Mouse (Mus musculus): ENCODE results near the gene Olfml2b.

DNA sequence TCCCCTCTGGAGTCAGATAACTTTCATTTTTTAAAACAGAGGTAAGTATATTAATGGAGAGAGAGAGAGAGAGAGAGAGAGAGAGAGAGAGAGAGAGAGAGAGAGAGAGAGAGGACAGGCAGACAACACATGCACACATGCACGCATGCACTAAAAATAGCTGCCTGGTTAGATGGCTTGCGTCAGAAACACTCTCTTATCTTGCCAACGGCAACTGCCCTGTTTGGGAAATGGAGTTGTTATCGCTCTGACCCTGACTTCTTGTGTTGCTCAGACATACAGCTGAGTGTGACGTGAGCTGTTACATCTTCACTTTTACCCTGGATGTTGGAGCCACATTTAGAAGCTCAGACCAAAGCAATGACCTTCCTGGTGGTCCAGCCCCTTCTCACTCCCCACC is 21.4 kb upstream of the Olfml2b start:
- TF ChIP-seq POLR2A (IDR thresholded peaks at IDR 0.05; ENCODE audit: insufficient read depth, low read length) = no peak
- no peak for TF ChIP-seq CTCF (IDR thresholded peaks at IDR 0.05; ENCODE audit: low read depth, low read length)
